Mouse (Mus musculus) erythroblast, embryonic 14.5 days (primary cell): Measurements from ENCODE around the gene Zfp300.

Experiments used
- GATA1 ChIP-seq: IDR thresholded peaks from 2 replicates; pipeline ENCODE4 v1.6.1; 2012; ENCODE audit warnings: low read length, inconsistent platforms, mixed read lengths
- TAL1 ChIP-seq: IDR thresholded peaks from 3 replicates; pipeline ENCODE4 v1.6.1; 2012; ENCODE audit warnings: low read length, inconsistent platforms, mixed read lengths

DNA sequence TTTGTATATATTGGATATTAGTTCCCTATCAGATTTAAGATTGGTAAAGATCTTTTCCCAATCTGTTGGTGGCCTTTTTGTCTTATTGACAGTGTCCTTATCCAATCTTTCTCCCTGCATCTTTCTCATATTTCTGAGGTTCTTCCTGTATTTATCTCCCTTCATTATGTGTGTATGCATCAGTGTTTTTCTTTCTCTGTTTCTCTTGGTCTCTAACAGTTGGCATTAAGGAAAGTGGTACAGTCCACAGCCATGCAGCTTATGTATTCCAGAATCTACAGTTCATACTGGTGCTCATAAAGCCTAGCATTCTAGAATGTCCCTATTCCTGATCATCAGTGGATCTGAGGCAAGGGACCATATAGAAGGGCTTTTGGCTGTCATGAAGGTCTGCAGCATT lies 21.2 kb downstream of the Zfp300 start, which contains the start of gene Spaca5:
- no peak for TF ChIP-seq TAL1
- TF ChIP-seq GATA1: no peak
